Mouse (Mus musculus): Measurements from ENCODE around the gene Mat1a.

The Mat1a gene

DNA sequence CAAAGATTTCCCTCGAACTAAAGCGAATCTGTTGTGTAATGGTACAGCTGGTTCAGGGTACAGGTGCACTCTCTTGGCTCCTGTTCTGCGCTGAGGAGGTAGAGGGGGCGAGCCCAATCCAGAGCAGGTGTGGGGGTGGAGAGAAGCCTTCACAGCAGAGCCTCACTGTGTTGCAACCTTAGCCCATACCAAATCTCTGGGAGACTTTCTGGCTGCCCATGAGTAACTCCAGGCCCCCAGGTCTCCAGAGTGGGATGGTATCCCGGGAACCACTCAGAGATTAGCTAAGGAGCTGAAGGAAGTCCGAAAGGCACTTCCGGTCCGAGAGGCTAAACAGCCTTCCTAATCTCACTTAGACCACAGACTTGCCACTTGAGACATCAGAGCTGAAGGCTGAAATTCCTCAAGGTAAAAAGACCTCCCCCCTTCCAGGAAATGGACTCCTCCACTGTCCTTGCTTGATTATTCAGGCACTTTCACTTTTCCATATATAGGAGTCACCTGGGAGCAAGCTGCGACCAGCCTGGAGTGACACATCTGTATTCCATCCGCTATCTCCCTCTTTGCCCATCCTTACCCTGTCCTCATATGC is at the start of gene Mat1a:
Gene Mat1a, plus strand, starts transcription at position 183 of the 592 bp plus-strand sequence.
- no peak for DNase-seq (ENCODE audit: low read depth, low spot score)

GRCm38 (mm10) chr14:41065168-41065567 is 39.7 kb upstream of the Mat1a start:
- DNase-seq (ENCODE audit: low read depth, low spot score): no peak

- DNase-seq (ENCODE audit: low read depth, low spot score): peak; percentile 74
Measured at GRCm38 (mm10) chr14:41066416-41066815, 38.4 kb upstream of the Mat1a start.

- no peak for DNase-seq (ENCODE audit: low read depth, low spot score)
Measured at GRCm38 (mm10) chr14:41069108-41069507, 35.7 kb upstream of the Mat1a start, which contains the start of gene Dydc2. Dydc2 (minus strand) TSS chr14:41069208.

- DNase-seq (ENCODE audit: low read depth, low spot score): no peak
Measured at GRCm38 (mm10) chr14:41070343-41070742, 34.5 kb upstream of the Mat1a start.

GRCm38 (mm10) chr14:41072229-41072943 is 32.4 kb upstream of the Mat1a start, which contains the start of gene Dydc1:
Dydc1 (plus strand) TSS chr14:41072911.
- peak; percentile 77 for DNase-seq (ENCODE audit: low read depth, low spot score)

DNA sequence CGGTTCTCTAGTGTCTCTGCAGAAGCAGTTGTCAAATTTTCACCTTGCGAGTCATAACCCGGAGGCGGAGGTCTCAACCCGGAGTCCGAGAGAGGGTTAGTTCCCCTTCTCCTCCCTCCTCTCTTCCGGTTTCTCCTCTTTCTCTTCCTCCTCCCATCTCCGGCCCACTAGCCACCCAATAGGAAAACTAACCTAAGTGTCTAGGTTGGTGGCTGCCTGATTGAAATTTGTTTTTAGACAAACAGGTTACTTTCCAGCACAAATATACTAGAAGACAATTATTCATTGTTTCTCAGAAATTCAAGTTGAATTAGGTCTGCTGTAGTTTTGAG is 31.9 kb upstream of the Mat1a start:
- no peak for DNase-seq (ENCODE audit: low read depth, low spot score)

- no peak for DNase-seq (ENCODE audit: low read depth, low spot score)
Measured at GRCm38 (mm10) chr14:41082408-41082807, 22.4 kb upstream of the Mat1a start.

DNA sequence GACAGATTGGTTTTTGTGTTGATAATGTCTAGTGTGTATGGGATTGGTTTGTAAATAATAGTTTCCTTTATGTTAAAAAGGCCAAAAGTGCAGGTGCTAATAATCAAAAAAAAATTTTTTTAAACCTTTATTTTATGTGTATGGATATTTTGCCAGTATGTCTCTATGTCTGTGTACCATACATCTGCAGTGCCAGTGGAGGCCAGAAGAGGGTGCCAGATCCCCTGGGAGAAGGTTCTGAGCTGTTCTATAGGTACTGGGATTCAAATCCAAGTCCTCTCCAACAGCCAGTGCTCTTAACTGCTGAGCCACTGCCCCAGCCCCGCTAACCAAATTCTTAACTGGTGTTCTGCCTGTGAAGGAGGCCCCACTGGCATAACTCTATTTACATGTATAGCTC is 17.3 kb upstream of the Mat1a start:
- peak; percentile 64 for DNase-seq (ENCODE audit: low read depth, low spot score)

GRCm38 (mm10) chr14:41090777-41091176 is 14.1 kb upstream of the Mat1a start:
- DNase-seq (ENCODE audit: low read depth, low spot score): peak; percentile 81

DNA sequence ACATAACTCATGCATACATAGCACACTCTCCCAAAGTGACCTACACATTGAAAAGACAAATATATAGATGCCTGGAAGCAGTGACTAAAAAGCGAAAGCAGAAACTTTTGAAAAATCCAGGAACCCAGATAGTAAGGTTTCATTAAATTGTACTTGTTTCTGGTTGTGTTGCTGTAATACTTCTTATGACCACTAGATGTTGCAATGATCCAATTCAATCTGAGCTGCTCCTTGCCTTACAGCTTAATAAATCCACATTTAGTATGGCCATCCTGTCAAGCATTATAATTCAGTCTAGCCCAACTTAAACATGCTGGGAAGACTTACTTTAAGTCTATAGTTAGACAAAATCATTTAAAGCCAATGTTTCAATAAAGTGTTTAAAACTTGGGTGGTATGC is 10.7 kb upstream of the Mat1a start:
- DNase-seq (ENCODE audit: low read depth, low spot score): peak; percentile 28

GRCm38 (mm10) chr14:41096296-41096860 is 8.5 kb upstream of the Mat1a start:
- DNase-seq (ENCODE audit: low read depth, low spot score): no peak

GRCm38 (mm10) chr14:41098726-41099125 is 6.1 kb upstream of the Mat1a start:
- no peak for DNase-seq (ENCODE audit: low read depth, low spot score)

- DNase-seq (ENCODE audit: low read depth, low spot score): no peak
Measured at GRCm38 (mm10) chr14:41100712-41101111, 4.1 kb upstream of the Mat1a start.

DNA sequence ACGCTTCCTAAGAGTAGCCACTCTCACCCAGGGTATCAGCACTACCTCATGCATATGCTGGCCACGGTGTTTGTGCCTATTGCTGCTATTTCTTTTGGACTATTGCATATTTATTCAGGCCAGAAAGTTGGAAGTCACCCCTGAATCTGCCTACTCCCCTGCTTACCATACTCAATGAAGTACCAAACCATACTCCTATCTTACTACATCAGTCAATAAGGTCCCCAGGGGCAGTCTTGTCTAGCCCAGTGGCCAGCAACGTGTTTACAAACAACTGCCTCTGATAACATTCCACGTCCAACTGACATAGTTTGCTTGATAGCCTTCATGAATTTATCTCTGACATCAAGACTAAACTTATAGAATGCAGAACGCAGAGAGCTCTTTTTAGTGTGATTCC is 3.6 kb upstream of the Mat1a start:
- no peak for DNase-seq (ENCODE audit: low read depth, low spot score)

DNA sequence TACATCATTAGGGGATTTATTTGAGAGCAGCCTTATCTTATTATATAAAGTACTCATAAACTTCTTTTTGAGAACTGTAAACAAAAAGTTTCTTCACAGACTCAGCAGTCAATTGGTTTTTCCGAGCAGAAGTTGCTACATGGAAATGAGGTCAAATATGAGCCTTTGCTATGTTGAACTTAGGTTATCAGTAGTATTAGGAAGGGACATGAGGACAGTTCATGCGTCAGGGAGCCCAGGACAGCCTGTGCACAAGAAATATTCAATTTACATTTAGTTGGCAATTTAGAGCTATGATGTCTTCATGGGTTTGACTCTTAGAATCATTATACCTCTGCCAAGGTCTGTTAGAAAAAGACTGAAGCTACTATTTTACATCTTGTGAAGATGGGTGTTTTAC is 2.6 kb upstream of the Mat1a start:
- no peak for DNase-seq (ENCODE audit: low read depth, low spot score)

DNA sequence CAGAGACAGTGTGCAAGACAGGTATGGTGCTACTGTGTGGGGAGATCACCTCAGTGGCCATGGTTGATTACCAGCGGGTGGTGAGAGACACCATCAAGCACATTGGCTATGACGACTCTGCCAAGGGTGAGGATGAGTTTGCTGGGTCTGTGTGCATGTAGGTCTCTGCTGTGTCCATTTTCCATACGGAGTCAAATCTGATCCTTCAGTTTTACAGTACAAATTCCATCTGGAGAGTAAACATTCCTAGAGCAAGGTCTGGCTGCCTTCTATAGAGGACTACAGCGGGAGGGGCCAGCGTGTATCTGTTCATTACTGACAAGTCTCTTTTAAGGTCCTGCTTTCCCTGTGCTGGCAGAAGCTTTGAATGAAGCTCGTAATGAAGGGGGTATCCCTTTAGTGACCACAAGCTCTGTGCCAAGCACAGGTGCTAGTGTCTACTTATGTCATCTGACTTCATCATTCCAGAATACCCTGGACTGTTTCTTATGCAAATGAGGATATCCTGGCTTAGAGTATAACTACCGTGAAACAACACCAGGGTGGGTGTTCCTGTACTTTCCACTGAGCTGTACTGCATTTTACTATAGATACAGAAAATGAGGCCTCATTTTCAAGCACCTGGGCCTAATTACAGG is 6.3 kb downstream of the Mat1a start:
- DNase-seq (ENCODE audit: low read depth, low spot score): no peak

- no peak for DNase-seq (ENCODE audit: low read depth, low spot score)
Measured at GRCm38 (mm10) chr14:41112944-41113343, 8.1 kb downstream of the Mat1a start.

DNA sequence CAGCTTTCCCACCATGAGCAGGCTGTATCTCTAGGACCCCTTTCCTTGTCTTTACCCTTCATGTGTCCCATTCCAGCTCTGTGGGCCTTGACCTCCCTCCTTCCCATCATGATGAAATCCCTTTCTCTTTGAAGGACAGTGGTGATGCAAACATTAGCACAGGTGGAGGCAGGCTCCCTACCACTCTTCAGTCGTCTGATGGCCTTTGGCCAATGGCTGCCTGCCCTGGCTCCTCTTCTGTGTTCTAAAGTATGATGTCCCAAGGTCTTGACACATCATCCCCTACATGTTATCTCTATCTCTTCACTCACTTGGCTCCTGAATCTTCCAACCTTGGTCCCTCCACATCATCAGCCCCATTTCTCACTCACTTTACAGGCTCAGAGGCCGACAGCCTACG is 11.4 kb downstream of the Mat1a start:
- no peak for DNase-seq (ENCODE audit: low read depth, low spot score)

GRCm38 (mm10) chr14:41124683-41125082 is 19.8 kb downstream of the Mat1a start:
- no peak for DNase-seq (ENCODE audit: low read depth, low spot score)

GRCm38 (mm10) chr14:41127997-41128396 is 23.2 kb downstream of the Mat1a start:
- peak; percentile 67 for DNase-seq (ENCODE audit: low read depth, low spot score)

DNA sequence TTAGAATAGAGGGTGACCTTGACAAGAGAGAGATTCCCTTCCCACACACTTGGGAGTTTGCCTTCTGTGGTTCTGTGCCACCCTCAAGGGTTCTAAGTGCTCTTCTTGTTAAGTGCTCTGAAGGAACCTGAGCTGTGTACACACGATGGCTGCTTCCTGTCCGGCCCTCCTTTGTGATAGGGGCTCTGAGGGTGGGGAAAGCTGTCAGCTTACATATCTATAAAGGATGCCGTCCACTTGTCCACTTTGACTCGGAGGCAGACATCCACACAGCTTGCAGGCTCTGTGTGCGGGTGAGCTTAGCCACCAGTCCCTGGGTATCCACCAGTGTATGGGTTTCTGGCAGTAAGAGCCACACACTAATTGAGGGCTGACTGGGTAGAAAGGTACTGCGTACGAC is 26.7 kb downstream of the Mat1a start, which contains the start of gene Sftpa1:
Gene Sftpa1, plus strand, starts transcription at position 243 of the 400 bp plus-strand sequence.
- no peak for DNase-seq (ENCODE audit: low read depth, low spot score)

- DNase-seq (ENCODE audit: low read depth, low spot score): no peak
Measured at GRCm38 (mm10) chr14:41137006-41137405, 32.2 kb downstream of the Mat1a start.

Measured in ZHBTc4 (cell line).